Mouse (Mus musculus): ENCODE data around the gene Anxa8. TPM values are rescaled to one million over a fixed set of nuclear protein-coding genes. Genes with fewer than 3 reads are reported as not detected.

Anxa8 gene
- polyA plus RNA-seq, 1 experiment from 2014 or later: 7.5 TPM

DNA sequence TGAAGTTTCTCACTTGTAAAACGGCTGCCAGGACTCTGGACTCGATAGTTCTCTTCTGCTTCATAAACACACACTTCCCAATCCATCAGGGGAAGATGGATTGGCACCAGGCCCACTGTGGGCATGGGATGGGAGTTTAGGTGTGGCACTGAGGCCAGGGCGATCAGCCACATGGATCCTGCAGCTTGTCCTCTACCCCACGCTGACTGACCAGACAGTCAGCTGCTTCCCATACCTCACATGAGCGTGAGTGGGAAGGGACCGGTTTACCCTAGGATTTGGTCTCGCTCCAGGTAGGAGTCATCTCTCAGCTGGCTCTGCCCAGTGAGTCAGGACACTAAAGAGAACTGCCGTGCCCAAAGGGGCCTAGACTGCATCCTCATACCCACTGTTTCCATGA is 4.0 kb downstream of the Anxa8 start:
- 0 out of 2 replicates have a peak, but pooled peaks cover 5% of the 10 kb centered on the region for H3K4me1 ChIP-seq
- no peak overlapping the region for H3K4me3 ChIP-seq
- H3K27ac ChIP-seq: no peak overlapping the region
- H3K36me3 ChIP-seq: no peaks in the 10 kb centered on the region
- no peak overlapping the region for H3K4me2 ChIP-seq
- ATAC-seq (ENCODE audit: borderline replicate concordance, extremely low read depth, low FRiP score, low TSS enrichment): no peak
- WGBS: 67% methylated on average over 8 of the region's 8 CpGs
- no peaks in the 10 kb centered on the region for H3K27me3 ChIP-seq
- H3K9ac ChIP-seq: no peak overlapping the region
- H3K9me3 ChIP-seq: no peaks in the 10 kb centered on the region

DNA sequence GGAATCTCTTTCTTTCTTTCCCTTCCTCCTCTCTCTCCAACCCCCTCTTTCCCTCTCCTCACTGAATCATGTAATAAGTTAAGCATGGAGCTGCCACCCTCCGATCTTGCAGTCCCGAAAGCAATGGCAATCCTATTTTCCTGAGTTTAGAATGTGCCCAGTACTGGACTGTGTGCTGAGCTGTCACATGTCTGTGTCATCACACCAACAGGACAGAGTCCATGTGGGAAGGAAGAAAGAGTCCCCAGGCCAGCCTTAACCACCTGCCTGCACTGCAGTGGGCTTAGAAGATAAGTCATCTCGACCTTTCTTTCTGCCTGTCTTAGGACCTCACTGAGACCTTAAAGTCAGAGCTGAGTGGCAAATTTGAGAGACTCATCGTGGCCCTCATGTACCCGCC is 5.7 kb downstream of the Anxa8 start:
- 83% methylated on average over 5 of the region's 5 CpGs for WGBS

DNA sequence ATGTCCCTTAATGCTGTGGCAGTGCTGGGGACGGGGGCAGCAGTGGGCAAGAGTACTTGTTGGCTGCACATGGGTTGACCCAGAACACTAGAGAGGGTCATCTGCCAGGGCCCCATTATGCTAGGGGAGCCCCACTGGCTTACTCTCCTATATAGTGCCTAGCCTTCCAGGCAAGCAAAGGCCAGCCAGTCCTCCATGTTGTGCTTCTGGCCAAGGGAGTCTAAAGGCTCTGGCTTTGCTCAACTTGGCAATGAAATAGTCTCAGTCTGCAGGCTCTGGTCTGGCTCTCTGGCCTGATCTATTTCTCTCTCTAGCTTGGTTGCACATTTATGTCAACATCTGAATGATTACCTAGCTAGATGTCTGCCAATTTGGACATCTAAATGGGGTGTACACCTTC is 7.1 kb downstream of the Anxa8 start:
- Histone ChIP-seq H3K9ac (no peak overlapping the region), H3K4me3 (no peak overlapping the region), H3K4me1 (no peaks in the 10 kb centered on the region), H3K27me3 (no peaks in the 10 kb centered on the region), H3K4me2 (no peak overlapping the region), H3K9me3 (no peaks in the 10 kb centered on the region), H3K36me3 (no peaks in the 10 kb centered on the region), H3K27ac (no peak overlapping the region)
- no peak for ATAC-seq (ENCODE audit: borderline replicate concordance, extremely low read depth, low FRiP score, low TSS enrichment)
- 53% methylated on average over 1 of the region's 1 CpGs for WGBS

More for the DNA sequence above, 5.7 kb downstream of the Anxa8 start:
- no peak for ATAC-seq (ENCODE audit: borderline replicate concordance, extremely low read depth, low FRiP score, low TSS enrichment)
- Histone ChIP-seq H3K36me3 (no peaks in the 10 kb centered on the region), H3K27ac (no peak overlapping the region), H3K4me1 (no peaks in the 10 kb centered on the region), H3K9ac (no peak overlapping the region), H3K9me3 (no peaks in the 10 kb centered on the region), H3K4me2 (no peak overlapping the region), H3K4me3 (no peak overlapping the region), H3K27me3 (no peaks in the 10 kb centered on the region)

DNA sequence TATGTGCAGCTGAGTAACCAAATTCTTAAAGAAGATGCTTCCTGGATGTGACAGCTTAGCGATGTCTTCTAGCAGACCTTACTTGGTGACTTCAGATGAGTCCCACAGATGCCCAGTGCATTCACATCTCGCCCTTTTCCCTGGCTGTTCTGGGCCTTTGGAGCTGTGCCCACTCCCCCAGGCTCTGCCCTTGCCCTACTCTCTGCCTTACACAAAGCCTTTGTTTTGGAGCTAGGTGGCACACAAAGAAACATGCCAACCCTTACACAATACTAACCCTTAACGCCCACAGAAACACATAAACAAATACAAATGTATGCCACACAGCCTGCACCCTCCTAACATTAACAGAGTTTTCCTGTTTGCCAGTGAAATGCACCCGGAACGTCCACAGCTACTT is 10.4 kb downstream of the Anxa8 start:
- no peak for ATAC-seq (ENCODE audit: borderline replicate concordance, extremely low read depth, low FRiP score, low TSS enrichment)
- no peaks in the 10 kb centered on the region for H3K9me3 ChIP-seq
- no peak overlapping the region for H3K27ac ChIP-seq
- 61% methylated on average over 5 of the region's 5 CpGs for WGBS
- H3K27me3 ChIP-seq: no peaks in the 10 kb centered on the region
- H3K4me3 ChIP-seq: no peak overlapping the region
- no peak overlapping the region for H3K9ac ChIP-seq
- no peak overlapping the region for H3K4me2 ChIP-seq
- no peaks in the 10 kb centered on the region for H3K4me1 ChIP-seq
- no peaks in the 10 kb centered on the region for H3K36me3 ChIP-seq

DNA sequence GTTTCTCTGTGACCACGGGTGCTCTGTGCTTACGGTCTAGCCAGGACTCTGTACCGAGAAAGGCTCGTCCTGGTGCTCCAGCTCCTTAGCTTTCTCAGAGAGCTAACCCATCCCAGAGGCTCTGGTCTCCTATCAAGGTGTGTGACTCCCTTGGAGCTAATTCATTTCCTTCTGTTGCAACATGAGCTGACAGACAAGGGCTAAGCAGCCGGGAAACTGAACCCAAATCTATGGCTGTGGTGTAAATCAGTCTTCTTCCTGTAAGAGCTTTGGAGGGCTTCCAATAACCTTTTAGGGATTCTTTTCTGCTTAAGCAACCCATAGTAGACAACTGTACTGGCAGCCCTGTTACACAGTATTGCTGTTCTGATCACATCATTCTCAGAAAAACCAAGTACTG is 16.8 kb downstream of the Anxa8 start, which contains the start of gene A630023A22Rik:
Gene A630023A22Rik, minus strand, starts transcription at position 154 of the 400 bp plus-strand sequence.
- H3K9me3 ChIP-seq: no peaks in the 10 kb centered on the region
- no peak within 1 kb of the TSS for H3K4me2 ChIP-seq
- H3K4me1 ChIP-seq: peaks cover 18% of the 10 kb centered on the region; the same call in 1 of the 2 replicates
- H3K36me3 ChIP-seq: no peaks in the 10 kb centered on the region
- no peaks in the 10 kb centered on the region for H3K27me3 ChIP-seq
- no peak within 1 kb of the TSS for H3K4me3 ChIP-seq
- ATAC-seq (ENCODE audit: borderline replicate concordance, extremely low read depth, low FRiP score, low TSS enrichment): no peak
- 53% methylated on average over 5 of the region's 5 CpGs for WGBS
- H3K27ac ChIP-seq: no peak within 1 kb of the TSS
- H3K9ac ChIP-seq: no peak within 1 kb of the TSS

DNA sequence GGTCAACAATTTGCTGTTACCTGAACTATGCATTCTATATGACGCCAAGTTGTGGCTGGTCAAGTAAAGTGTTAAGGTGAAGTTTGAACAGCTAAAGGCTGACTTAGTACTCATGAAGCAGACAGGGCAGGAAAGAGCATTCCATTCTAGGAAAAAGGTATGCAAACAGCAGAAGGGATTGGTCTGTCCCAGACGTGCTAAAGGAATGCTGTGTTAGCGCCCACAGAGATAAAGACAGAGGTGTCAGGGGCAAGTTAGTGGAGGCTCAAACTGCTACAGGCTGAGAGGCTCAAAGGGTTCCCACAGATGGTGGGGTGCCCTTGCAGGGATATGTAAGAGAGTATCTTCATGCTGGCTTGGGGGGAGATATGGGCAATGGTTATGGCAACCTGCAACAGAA is 18.1 kb downstream of the Anxa8 start:
- no peak overlapping the region for H3K4me3 ChIP-seq
- H3K9ac ChIP-seq: no peak overlapping the region
- no peak for ATAC-seq (ENCODE audit: borderline replicate concordance, extremely low read depth, low FRiP score, low TSS enrichment)
- H3K9me3 ChIP-seq: no peaks in the 10 kb centered on the region
- peaks cover 18% of the 10 kb centered on the region; the same call in 1 of the 2 replicates for H3K4me1 ChIP-seq
- no peaks in the 10 kb centered on the region for H3K27me3 ChIP-seq
- 45% methylated on average over 3 of the region's 3 CpGs for WGBS
- H3K27ac ChIP-seq: no peak overlapping the region
- H3K4me2 ChIP-seq: no peak overlapping the region
- no peaks in the 10 kb centered on the region for H3K36me3 ChIP-seq

DNA sequence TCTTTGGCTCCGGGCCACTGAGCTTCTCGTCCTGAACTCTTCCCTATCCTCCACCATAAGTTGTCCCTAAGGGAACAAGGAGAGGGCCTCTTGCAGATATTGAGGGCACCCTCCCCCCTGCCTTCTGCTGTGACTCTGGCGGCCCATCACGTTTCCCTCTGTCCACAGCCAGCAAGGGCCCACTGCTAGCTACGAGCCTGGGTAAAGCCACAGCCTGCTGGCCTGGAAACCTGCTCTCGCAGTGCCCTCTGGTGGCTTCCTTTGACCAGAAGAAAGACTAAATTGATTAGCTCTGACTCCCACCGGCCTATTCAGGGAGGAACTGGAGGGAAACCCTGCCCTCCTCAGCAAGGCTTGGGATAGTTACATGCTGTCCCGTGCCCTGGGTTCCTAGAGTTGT is 19.1 kb downstream of the Anxa8 start:
- Histone ChIP-seq H3K4me1 (peaks cover 18% of the 10 kb centered on the region; the same call in 1 of the 2 replicates), H3K27me3 (no peaks in the 10 kb centered on the region), H3K4me3 (no peak overlapping the region), H3K36me3 (no peaks in the 10 kb centered on the region), H3K4me2 (no peak overlapping the region), H3K9me3 (no peaks in the 10 kb centered on the region), H3K27ac (no peak overlapping the region), H3K9ac (no peak overlapping the region)
- 18% methylated on average over 8 of the region's 8 CpGs for WGBS
- peak; percentile 27; the same call in 1 of the 2 replicates for ATAC-seq (ENCODE audit: borderline replicate concordance, extremely low read depth, low FRiP score, low TSS enrichment)

DNA sequence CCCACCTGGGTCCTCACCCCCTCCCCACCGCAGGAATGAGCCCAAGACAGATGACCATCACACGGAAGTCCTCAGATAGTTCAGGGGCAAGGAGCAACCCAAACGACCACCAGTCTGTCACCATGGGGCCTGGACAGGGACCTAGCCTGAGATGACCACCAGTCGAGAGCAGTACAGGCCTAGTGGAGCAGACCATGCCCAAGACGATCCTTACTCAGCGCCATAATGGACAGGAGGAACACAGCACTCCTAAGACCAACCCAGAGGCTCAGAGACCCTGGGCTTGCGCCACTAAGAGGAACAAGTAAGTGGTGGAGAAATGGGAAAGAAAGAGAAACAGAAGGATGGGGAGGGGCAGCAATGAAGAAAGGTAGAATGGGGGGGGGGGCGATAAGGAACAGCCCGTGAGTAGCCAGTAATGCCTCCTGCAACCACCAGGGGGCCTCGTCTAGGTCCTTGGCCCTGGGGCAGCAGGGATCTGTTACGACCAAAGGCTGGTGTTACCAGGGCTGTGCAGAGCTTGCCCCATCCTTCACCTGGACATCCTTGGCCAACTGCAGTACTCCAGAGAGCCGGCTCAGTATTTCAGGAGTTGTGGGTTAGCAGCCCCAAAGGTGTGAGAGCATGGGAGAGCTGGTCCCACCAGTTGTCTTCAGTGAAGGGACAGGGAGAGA is 20.7 kb downstream of the Anxa8 start:
- Histone ChIP-seq H3K4me3 (no peak overlapping the region), H3K9me3 (no peaks in the 10 kb centered on the region), H3K4me2 (no peak overlapping the region), H3K27ac (no peak overlapping the region), H3K27me3 (no peaks in the 10 kb centered on the region), H3K9ac (no peak overlapping the region), H3K4me1 (peaks cover 18% of the 10 kb centered on the region; the same call in 1 of the 2 replicates), H3K36me3 (no peaks in the 10 kb centered on the region)
- no peak for ATAC-seq (ENCODE audit: borderline replicate concordance, extremely low read depth, low FRiP score, low TSS enrichment)
- 52% methylated on average over 12 of the region's 12 CpGs for WGBS

DNA sequence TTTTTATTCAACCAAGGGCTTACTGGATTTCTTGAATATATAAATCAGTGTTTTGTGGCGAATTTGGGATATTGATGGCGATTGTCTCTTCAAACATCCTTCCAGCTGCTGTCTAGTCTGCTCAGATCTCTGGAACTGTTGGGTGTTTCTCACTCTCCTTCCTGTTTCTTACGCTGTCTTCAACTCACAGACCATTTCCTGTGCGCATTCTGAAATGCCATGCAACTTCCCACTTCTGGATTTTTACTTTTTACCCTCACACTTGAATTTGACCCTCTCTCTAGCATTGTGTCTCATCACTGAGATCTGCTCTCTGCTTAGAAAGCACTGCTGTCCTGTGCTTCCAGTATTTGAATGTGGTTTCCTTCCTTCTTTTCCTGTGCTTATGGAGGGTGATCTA is 21.8 kb downstream of the Anxa8 start:
- H3K9me3 ChIP-seq: no peaks in the 10 kb centered on the region
- no peak overlapping the region for H3K4me2 ChIP-seq
- ATAC-seq (ENCODE audit: borderline replicate concordance, extremely low read depth, low FRiP score, low TSS enrichment): no peak
- H3K9ac ChIP-seq: no peak overlapping the region
- no peak overlapping the region for H3K27ac ChIP-seq
- no peaks in the 10 kb centered on the region for H3K27me3 ChIP-seq
- peaks cover 14% of the 10 kb centered on the region; the same call in 1 of the 2 replicates for H3K4me1 ChIP-seq
- H3K4me3 ChIP-seq: no peak overlapping the region
- H3K36me3 ChIP-seq: no peaks in the 10 kb centered on the region
- 49% methylated on average over 4 of the region's 4 CpGs for WGBS

DNA sequence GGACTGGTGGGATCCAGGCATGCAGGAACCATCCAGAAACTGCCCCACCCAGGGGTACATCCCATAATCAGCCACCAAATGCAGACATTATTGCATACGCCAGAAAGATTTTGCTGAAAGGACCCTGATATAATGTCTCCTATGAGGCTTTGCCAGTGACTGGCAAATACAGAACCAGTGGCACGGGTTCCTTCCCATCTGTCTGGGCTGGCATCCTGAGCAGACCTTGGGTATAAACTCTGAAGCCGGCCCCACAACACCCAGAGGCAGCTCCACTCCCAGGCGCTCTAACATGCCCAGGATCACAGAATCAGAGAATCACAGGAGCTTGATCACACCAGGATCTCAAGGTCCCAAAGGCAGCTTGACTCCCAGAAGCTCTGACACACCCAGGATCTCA is 28.5 kb downstream of the Anxa8 start:
- no peaks in the 10 kb centered on the region for H3K4me1 ChIP-seq
- no peaks in the 10 kb centered on the region for H3K36me3 ChIP-seq
- 82% methylated on average over 4 of the region's 4 CpGs for WGBS
- H3K9me3 ChIP-seq: no peaks in the 10 kb centered on the region
- no peak overlapping the region for H3K4me2 ChIP-seq
- no peaks in the 10 kb centered on the region for H3K27me3 ChIP-seq
- H3K9ac ChIP-seq: no peak overlapping the region
- ATAC-seq (ENCODE audit: borderline replicate concordance, extremely low read depth, low FRiP score, low TSS enrichment): no peak
- no peak overlapping the region for H3K4me3 ChIP-seq
- H3K27ac ChIP-seq: no peak overlapping the region

DNA sequence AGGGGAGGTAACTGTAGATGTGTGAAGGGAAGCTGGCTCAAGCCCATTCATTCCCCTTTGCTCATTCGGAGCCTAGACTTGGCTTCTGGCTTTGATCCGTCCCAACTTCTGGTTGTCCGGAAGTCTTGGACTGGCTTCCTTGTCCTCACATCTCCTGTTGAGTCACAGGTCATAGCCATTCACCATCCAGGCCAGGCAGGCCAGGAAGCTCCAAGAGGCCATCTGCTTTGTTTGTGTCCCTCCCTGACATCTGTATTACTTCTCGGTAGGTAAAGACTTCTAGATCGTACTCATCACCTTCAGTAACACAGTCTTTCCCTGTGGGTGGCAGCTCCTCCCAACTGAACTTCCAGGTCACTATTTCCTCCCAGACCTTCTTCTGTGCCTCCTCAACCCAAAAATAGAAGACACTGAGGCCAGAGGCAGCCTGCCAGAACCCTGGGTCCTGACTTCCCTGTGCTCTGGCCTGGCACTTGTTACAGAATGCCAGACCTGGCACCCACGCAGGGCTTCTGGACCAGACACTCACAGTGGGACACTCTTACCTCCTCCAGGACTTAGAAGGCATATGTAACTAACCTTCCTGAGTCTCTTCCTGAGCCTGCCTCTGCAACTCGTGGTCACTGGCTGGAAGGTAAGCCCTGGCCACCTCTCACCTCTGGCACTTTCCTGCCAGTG is 33.4 kb downstream of the Anxa8 start:
- no peak for ATAC-seq (ENCODE audit: borderline replicate concordance, extremely low read depth, low FRiP score, low TSS enrichment)
- H3K27ac ChIP-seq: no peak overlapping the region
- WGBS: 69% methylated on average over 7 of the region's 7 CpGs
- no peaks in the 10 kb centered on the region for H3K36me3 ChIP-seq
- H3K4me2 ChIP-seq: no peak overlapping the region
- no peaks in the 10 kb centered on the region for H3K27me3 ChIP-seq
- H3K9ac ChIP-seq: no peak overlapping the region
- no peak overlapping the region for H3K4me3 ChIP-seq
- no peaks in the 10 kb centered on the region for H3K9me3 ChIP-seq
- no peaks in the 10 kb centered on the region for H3K4me1 ChIP-seq
